Mouse (Mus musculus) testis, postnatal 14 days (tissue): ENCODE results near the gene Slc46a2.

Experiments
- DNase-seq: peaks from one replicate; pipeline ENCODE4 v3.0.0; 2021; ENCODE audit warnings: low spot score

Gene Slc46a2

GRCm38 (mm10) chr4:59859693-59860425 is 55.0 kb downstream of the Slc46a2 start:
- no peak for DNase-seq
